Mouse (Mus musculus) c-Kit-positive CD71-positive TER-119-positive erythroid progenitor cells, embryonic 14.5 days (primary cell): ENCODE results near the gene Cox4i2.
A peak's percentile ranks its signal among the peaks of the same experiment; 100 is the strongest.

ENCODE experiments used
- DNase-seq: peaks from one replicate; pipeline ENCODE4 v3.0.0-alpha.2; 2013; ENCODE audit warnings: low spot score

The Cox4i2 gene

DNA sequence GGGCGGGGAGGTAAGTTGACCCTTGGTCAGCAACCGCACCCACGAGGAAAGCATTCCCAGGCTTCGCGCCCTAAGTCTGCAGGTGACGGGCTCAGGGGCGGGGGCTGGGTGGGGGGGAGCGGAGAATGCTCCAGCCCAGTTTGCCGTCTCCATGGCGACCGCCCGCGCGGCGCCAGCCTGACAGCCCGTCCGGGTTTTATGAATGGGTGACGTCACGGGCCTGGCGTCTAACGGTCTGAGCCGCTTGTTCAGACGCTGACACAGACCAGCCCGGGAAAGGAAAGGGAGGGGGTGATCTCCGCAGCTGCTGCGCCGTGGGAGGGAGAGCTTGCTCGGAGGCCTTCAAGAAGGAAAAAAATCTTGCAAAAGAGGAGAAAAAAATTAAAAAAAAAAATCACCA is 19.0 kb upstream of the Cox4i2 start:
- peak; percentile 65 for DNase-seq

GRCm38 (mm10) chr2:152736090-152736601 is 17.8 kb upstream of the Cox4i2 start, which contains the start of gene Id1:
Gene Id1, plus strand, starts transcription at chr2:152736251.
- DNase-seq, result peak; percentile 89

- peak; percentile 58 for DNase-seq
Observed at GRCm38 (mm10) chr2:152736748-152737147, 17.2 kb upstream of the Cox4i2 start.

GRCm38 (mm10) chr2:152737306-152738221 is 16.4 kb upstream of the Cox4i2 start:
- DNase-seq, result no peak

DNA sequence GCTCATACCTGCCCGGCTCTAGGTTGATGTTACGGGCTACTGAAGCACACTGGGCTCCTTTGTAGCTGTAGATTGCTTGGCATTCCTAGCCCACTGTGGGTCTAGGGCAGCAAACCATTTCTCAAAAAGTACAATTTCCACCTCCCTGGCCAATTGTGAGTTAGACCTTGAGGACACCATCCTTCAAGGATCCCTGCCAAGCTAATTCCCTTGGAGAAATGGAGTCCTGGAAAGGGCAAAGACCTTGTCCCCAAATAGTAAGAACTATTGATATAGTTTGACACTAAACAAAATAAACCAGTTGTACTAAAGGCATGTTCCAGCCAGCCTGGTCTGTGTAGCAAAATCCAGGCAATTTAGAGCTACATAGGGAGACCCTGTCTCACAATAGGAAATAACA is 15.6 kb upstream of the Cox4i2 start:
- no peak for DNase-seq

- peak; percentile 12 for DNase-seq
Observed at GRCm38 (mm10) chr2:152739031-152739841, 14.7 kb upstream of the Cox4i2 start.

DNA sequence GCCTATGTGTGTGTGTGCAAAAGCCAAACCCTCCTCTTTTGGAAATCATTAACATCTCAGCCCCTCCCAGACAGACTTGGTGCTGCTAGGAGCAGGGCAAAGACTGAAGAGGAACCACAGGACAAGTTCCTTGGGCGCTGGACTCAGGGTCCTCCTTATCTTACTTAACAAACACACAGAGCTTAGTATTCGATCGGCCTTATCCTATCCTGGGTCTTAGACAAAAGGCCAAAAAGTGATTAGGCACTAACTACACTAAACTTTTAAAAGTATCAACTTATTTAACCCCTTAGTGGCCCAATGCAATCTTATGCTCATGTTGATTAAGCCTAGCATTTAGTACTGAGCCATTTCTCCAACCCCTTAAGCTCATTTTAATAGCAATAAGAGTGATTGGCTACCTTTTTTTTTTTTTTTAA is 14.1 kb upstream of the Cox4i2 start:
- peak; percentile 62 for DNase-seq

DNA sequence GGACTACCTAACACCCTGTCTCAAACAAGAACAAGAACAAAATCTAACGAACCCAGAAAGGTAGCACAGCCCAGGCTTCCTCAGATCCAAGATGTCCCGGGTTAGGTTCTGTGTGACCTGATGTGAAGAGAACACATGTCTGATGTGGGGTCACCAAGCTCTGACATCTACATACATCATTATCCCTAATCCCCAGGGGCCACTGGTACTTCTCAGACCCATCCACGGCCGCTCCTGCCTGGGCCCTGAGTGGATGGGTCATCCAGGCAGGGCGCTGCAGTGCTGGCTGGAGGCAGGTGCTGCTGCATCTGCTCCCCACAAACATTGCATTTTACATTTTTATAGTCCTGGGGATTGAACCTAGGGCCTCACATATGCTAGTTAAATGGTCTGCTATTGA is 13.5 kb upstream of the Cox4i2 start:
- no peak for DNase-seq

DNA sequence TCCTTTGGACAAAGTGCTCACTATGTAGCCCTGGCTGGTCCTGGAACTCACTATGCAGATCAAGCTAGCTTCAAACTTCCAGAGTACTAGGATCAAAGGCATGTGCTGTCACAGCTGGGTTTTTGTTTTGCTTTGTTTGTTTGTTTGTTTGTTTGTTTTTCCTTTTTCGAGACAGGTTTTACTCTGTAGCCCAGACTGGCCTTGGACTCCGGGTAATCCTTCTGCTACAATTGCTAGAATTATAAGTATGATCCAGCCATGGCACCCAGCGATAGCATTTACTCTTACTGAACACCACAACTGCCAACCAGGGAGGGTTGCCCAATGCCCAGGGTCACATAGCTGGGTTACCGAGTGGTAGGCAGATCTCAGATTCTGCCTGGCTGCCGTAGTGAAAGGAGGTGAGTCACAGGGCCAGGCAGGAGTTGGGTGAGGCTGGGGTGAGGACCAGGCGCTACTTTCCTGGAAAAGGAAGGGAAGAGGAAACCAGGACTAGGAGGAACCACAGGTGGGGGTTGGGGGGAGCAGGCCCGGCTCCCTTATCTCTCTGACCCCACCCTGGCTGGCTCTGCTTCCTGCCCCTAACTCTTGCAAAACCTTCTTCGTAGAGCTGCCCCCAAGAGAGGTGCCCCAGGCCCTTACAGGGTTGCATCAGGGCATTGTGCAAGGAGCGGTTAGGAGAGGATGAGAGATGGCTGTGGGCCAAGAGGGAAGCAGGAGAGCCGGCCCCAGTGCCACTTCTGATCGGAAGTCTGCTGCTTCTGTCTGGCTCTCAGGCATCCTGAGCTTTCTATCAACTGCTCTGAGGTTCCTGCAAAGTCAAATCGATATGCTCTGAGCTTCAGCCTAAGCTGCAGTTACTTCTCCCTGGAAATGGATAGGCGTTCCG is 12.6 kb upstream of the Cox4i2 start:
- DNase-seq, result no peak

- DNase-seq, result peak; percentile 76
Observed at GRCm38 (mm10) chr2:152742435-152742834, 11.5 kb upstream of the Cox4i2 start.

GRCm38 (mm10) chr2:152756474-152757393 is 2.8 kb downstream of the Cox4i2 start:
- DNase-seq, result no peak

GRCm38 (mm10) chr2:152757478-152757877 is 3.5 kb downstream of the Cox4i2 start:
- no peak for DNase-seq

DNA sequence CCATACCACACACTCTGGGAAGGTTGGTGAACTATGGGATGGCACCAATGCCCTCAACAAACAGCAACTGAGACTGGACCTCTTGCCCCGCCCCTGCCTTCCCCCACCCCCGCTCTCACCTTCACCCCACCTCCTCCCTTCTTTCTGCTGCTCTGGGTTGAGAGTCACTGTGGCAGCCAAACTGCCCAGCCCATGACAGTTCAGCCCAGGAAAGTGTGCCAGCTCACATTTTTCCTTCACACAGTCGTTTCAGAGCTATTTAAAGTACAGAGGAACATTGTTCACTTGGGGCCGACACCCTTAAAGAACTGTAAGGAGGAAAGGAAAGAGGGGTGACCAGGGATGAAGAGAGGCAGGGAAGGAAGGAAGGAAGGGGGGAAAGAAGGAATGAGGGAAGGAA is 4.4 kb downstream of the Cox4i2 start:
- no peak for DNase-seq

DNA sequence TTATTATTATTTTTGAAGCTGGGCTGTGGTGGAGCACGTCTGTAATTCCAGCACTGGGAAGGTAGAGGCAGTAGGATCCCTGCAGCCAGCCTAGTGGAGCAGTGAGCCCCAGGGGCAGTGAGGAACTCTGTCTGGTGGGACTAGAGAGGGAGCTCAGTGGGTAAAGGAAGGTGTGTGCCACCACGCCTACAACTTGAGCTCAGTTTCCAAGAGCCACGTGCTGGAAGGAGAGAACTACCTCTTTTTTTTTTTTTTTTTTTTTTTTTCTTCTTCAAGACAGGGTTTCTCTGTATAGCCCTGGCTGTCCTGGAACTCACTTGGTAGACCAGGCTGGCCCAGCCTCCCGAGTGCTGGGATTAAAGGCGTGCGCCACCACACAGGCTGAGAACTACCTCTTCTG is 9.3 kb downstream of the Cox4i2 start:
- DNase-seq, result no peak

DNA sequence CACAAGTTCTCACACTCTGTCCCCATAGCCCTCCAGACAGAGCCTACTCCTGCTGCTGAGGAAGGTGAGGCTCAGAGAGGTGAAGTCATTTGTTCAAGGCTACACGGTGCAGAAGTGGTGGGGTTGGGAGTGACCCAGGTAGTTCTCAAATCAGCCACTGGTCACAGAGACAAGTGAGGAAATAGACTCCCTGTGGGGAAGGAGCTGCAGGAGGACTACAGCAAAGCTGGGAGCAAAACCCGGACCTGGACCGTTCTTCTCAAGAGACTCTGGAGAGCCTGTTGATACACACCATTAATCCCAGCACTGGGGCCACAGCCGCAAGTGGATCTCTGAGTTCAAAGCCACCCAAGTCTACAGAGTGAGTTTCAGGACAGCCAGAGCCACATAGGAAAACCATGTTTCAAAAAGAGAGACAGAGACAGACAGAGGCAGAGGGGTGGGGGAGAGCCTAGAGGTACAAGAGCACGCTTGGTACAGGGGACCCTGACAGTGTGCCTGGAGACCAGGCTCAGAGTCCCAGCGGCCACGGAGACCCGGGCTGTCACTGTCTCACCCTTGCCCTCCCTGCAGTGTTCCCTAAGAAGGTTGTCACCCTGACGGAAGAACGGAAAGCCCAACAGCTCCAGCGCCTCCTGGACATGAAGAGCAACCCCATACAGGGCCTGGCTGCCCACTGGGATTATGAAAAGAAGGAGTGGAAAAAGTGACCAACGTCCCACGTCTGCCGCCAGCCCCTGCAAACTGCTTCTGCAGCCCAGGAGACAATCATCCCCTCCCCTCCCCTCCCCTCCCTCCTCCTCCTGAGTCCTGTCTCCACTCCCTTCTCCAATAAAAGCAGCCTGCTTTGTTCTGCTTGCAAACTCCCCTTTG is 10.4 kb downstream of the Cox4i2 start:
- no peak for DNase-seq

GRCm38 (mm10) chr2:152765045-152765674 is 11.2 kb downstream of the Cox4i2 start:
- DNase-seq, result no peak

- DNase-seq, result peak; percentile 77
Observed at GRCm38 (mm10) chr2:152766387-152767123, 12.6 kb downstream of the Cox4i2 start.

GRCm38 (mm10) chr2:152767618-152768271 is 13.8 kb downstream of the Cox4i2 start:
- DNase-seq, result peak; percentile 77
